Mouse (Mus musculus) midbrain, embryonic 11.5 days (tissue): ENCODE data around the gene Pou2af1. TPM values are rescaled to one million over a fixed set of nuclear protein-coding genes. Genes with fewer than 3 reads are reported as not detected.

Source experiments
- ATAC-seq: fragments of 200-750 bp; cut with Nextera tagmentation; 2 replicates; pipeline ENCODE4 v1.8.0; 2017; ENCODE audit warnings: moderate TSS enrichment, moderate library complexity; ENCODE audit not compliant: low FRiP score
- DNase-seq: peaks from one replicate; pipeline ENCODE4 v3.0.0; 2015; ENCODE audit warnings: low spot score; ENCODE audit errors: missing footprints
- H3K27ac ChIP-seq: fragments of 300-500 bp; sonication (generic); 2 replicates; pipeline ENCODE4 v1.5.1; 2014; ENCODE audit warnings: low read depth, low read length
- H3K27me3 ChIP-seq: fragments of 300-500 bp; sonication (generic); 2 replicates; pipeline ENCODE4 v1.6.1; 2014; ENCODE audit warnings: mild to moderate bottlenecking, low read length, moderate library complexity, mixed read lengths; ENCODE audit not compliant: control insufficient read depth, insufficient read depth
- H3K36me3 ChIP-seq: fragments of 300-500 bp; sonication (generic); 2 replicates; pipeline ENCODE4 v1.6.1; 2014; ENCODE audit warnings: mild to moderate bottlenecking, low read length, moderate library complexity, mixed read lengths; ENCODE audit not compliant: control insufficient read depth, insufficient read depth
- H3K4me1 ChIP-seq: fragments of 300-500 bp; sonication (generic); 2 replicates; pipeline ENCODE4 v1.6.1; 2014; ENCODE audit warnings: low read length; ENCODE audit not compliant: control insufficient read depth, insufficient read depth
- H3K4me2 ChIP-seq: fragments of 300-500 bp; sonication (generic); 2 replicates; pipeline ENCODE4 v1.6.1; 2014; ENCODE audit warnings: mild to moderate bottlenecking, moderate library complexity
- H3K4me3 ChIP-seq: fragments of 300-500 bp; sonication (generic); 2 replicates; pipeline ENCODE4 v1.5.1; 2014; ENCODE audit warnings: low read depth, low read length
- H3K9ac ChIP-seq: fragments of 300-500 bp; sonication (generic); 2 replicates; pipeline ENCODE4 v1.6.1; 2014; ENCODE audit warnings: low read length
- H3K9me3 ChIP-seq: fragments of 300-500 bp; sonication (generic); 2 replicates; pipeline ENCODE4 v1.6.1; 2016; ENCODE audit warnings: low read length; ENCODE audit not compliant: control insufficient read depth
- WGBS: fragments of 180-500 bp; shearing (Covaris S2); extraction: QIAGEN DNeasy Blood & Tissue Kit; methylation state at CpG from one replicate; pipeline ENCODE4 v1.1.7; 2014; 5-methylcytosine and 5-hydroxymethylcytosine counted together
- polyA plus RNA-seq: library from polyadenylated mRNA; unstranded; fragments of >200 nt; fragmentation: Nextera tagmentation; extraction: Ambion mirVana; gene quantifications from 2 replicates; pipeline ENCODE4 v1.2.1, GENCODE M21; 2014

Gene Pou2af1
- polyA plus RNA-seq, 1 experiment from 2014 or later: 0.05 TPM

- DNase-seq (no peak), ATAC-seq (no peak)
- H3K27me3 ChIP-seq: no peaks in the 10 kb centered on the region
- no peaks in the 10 kb centered on the region for H3K9me3 ChIP-seq
- WGBS: 90% methylated on average over 6 of the region's 6 CpGs
- H3K4me2 ChIP-seq: no peak overlapping the region
- H3K36me3 ChIP-seq: no peaks in the 10 kb centered on the region
- no peak overlapping the region for H3K27ac ChIP-seq
- no peak overlapping the region for H3K4me3 ChIP-seq
- no peak overlapping the region for H3K9ac ChIP-seq
- H3K4me1 ChIP-seq: no peaks in the 10 kb centered on the region
Measured at GRCm38 (mm10) chr9:51213729-51214237, 275 bp downstream of the Pou2af1 start.

GRCm38 (mm10) chr9:51215311-51215710 lies 1.8 kb downstream of the Pou2af1 start:
- Histone ChIP-seq H3K27me3 (no peaks in the 10 kb centered on the region), H3K4me3 (no peak overlapping the region), H3K36me3 (no peaks in the 10 kb centered on the region), H3K27ac (no peak overlapping the region), H3K4me1 (no peaks in the 10 kb centered on the region), H3K9me3 (no peaks in the 10 kb centered on the region), H3K9ac (no peak overlapping the region), H3K4me2 (no peak overlapping the region)
- DNase-seq (no peak), ATAC-seq (no peak)
- WGBS: 58% methylated on average over 4 of the region's 4 CpGs

GRCm38 (mm10) chr9:51215949-51216348 lies 2.4 kb downstream of the Pou2af1 start:
- Histone ChIP-seq H3K9me3 (no peaks in the 10 kb centered on the region), H3K27ac (no peak overlapping the region), H3K4me2 (no peak overlapping the region), H3K9ac (no peak overlapping the region), H3K4me1 (no peaks in the 10 kb centered on the region), H3K27me3 (no peaks in the 10 kb centered on the region), H3K36me3 (no peaks in the 10 kb centered on the region), H3K4me3 (no peak overlapping the region)
- WGBS: 85% methylated on average over 6 of the region's 6 CpGs
- no peak for ATAC-seq
- no peak for DNase-seq

- no peak for DNase-seq
- H3K9ac ChIP-seq: no peak overlapping the region
- H3K36me3 ChIP-seq: no peaks in the 10 kb centered on the region
- H3K9me3 ChIP-seq: no peaks in the 10 kb centered on the region
- no peak for ATAC-seq
- no peak overlapping the region for H3K4me3 ChIP-seq
- WGBS: 84% methylated on average over 5 of the region's 5 CpGs
- H3K4me2 ChIP-seq: no peak overlapping the region
- H3K27me3 ChIP-seq: no peaks in the 10 kb centered on the region
- H3K27ac ChIP-seq: no peak overlapping the region
- no peaks in the 10 kb centered on the region for H3K4me1 ChIP-seq
Measured at GRCm38 (mm10) chr9:51225636-51226166, 12.2 kb downstream of the Pou2af1 start.

- DNase-seq (no peak), ATAC-seq (no peak)
- H3K27me3 ChIP-seq: no peaks in the 10 kb centered on the region
- H3K36me3 ChIP-seq: no peaks in the 10 kb centered on the region
- no peak overlapping the region for H3K4me3 ChIP-seq
- H3K4me2 ChIP-seq: no peak overlapping the region
- WGBS: 87% methylated on average over 4 of the region's 4 CpGs
- H3K4me1 ChIP-seq: peaks cover 2% of the 10 kb centered on the region
- no peak overlapping the region for H3K27ac ChIP-seq
- no peak overlapping the region for H3K9ac ChIP-seq
- H3K9me3 ChIP-seq: no peaks in the 10 kb centered on the region
Measured at GRCm38 (mm10) chr9:51230701-51231389, 17.3 kb downstream of the Pou2af1 start.

GRCm38 (mm10) chr9:51232163-51232562 lies 18.7 kb downstream of the Pou2af1 start:
- Histone ChIP-seq H3K36me3 (no peaks in the 10 kb centered on the region), H3K27ac (no peak overlapping the region), H3K9ac (no peak overlapping the region), H3K27me3 (no peaks in the 10 kb centered on the region), H3K9me3 (no peaks in the 10 kb centered on the region), H3K4me3 (no peak overlapping the region), H3K4me2 (no peak overlapping the region), H3K4me1 (peaks cover 2% of the 10 kb centered on the region)
- ATAC-seq: no peak
- DNase-seq: no peak
- WGBS: 94% methylated on average over 8 of the region's 8 CpGs

GRCm38 (mm10) chr9:51238741-51239385 lies 25.4 kb downstream of the Pou2af1 start:
- no peak overlapping the region for H3K4me3 ChIP-seq
- H3K27ac ChIP-seq: no peak overlapping the region
- whole genome bisulfite sequencing: 71% methylated on average over 12 of the region's 12 CpGs
- H3K4me1 ChIP-seq: no peaks in the 10 kb centered on the region
- no peaks in the 10 kb centered on the region for H3K27me3 ChIP-seq
- no peaks in the 10 kb centered on the region for H3K9me3 ChIP-seq
- no peak overlapping the region for H3K4me2 ChIP-seq
- DNase-seq: no peak
- H3K9ac ChIP-seq: no peak overlapping the region
- no peak for ATAC-seq
- H3K36me3 ChIP-seq: no peaks in the 10 kb centered on the region

- H3K27ac ChIP-seq: no peak overlapping the region
- no peak overlapping the region for H3K4me2 ChIP-seq
- 79% methylated on average over 4 of the region's 4 CpGs for WGBS
- no peak for ATAC-seq
- H3K4me3 ChIP-seq: no peak overlapping the region
- H3K36me3 ChIP-seq: no peaks in the 10 kb centered on the region
- H3K9ac ChIP-seq: no peak overlapping the region
- H3K27me3 ChIP-seq: no peaks in the 10 kb centered on the region
- no peaks in the 10 kb centered on the region for H3K4me1 ChIP-seq
- DNase-seq: no peak
- H3K9me3 ChIP-seq: no peaks in the 10 kb centered on the region
Measured at GRCm38 (mm10) chr9:51256780-51257502, 43.4 kb downstream of the Pou2af1 start.

GRCm38 (mm10) chr9:51258426-51258825 lies 44.9 kb downstream of the Pou2af1 start:
- Histone ChIP-seq H3K27me3 (no peaks in the 10 kb centered on the region), H3K9me3 (no peaks in the 10 kb centered on the region), H3K4me3 (no peak overlapping the region), H3K27ac (no peak overlapping the region), H3K9ac (no peak overlapping the region), H3K4me1 (no peaks in the 10 kb centered on the region), H3K36me3 (no peaks in the 10 kb centered on the region), H3K4me2 (no peak overlapping the region)
- ATAC-seq (no peak), DNase-seq (no peak)
- WGBS: 93% methylated on average over 5 of the region's 5 CpGs
